Mouse (Mus musculus): ENCODE results near the gene Kctd11. TPM values are rescaled to one million over a fixed set of nuclear protein-coding genes. Genes with fewer than 3 reads are reported as not detected.

Kctd11 gene
- total and polyA plus RNA-seq, 2 experiments = 0.65 to 1.6 TPM

- no peak for TF ChIP-seq CTCF (IDR thresholded peaks at IDR 0.05; ENCODE audit: low read depth, low read length)
- no peak for TF ChIP-seq POLR2A (IDR thresholded peaks at IDR 0.05; ENCODE audit: extremely low read depth, insufficient read depth, low read length)
- H3K27me3 ChIP-seq (ENCODE audit: control insufficient read depth, insufficient read depth, low read length) = no peaks in the 10 kb centered on the region
- H3K36me3 ChIP-seq (ENCODE audit: control insufficient read depth, insufficient read depth, low read length) = peaks cover 20% of the 10 kb centered on the region
- peak overlapping the region; percentile 90 for H3K27ac ChIP-seq (replicated peaks; ENCODE audit: insufficient read depth, low read depth, low read length)
- whole genome bisulfite sequencing = 3% methylated on average over 12 of the region's 12 CpGs
- peaks cover 11% of the 10 kb centered on the region for H3K79me2 ChIP-seq (ENCODE audit: control insufficient read depth, insufficient read depth, low read length)
- peaks cover 5% of the 10 kb centered on the region; the same call in 1 of the 2 replicates for H3K4me1 ChIP-seq (ENCODE audit: control insufficient read depth, insufficient read depth, low read length)
- peak; percentile 46 for DNase-seq (ENCODE audit: extremely low read depth, low read depth, low spot score)
- H3K4me3 ChIP-seq (ENCODE audit: insufficient read depth, low read depth, low read length) = peak overlapping the region; percentile 55
- peak overlapping the region; percentile 80 for H3K9ac ChIP-seq (ENCODE audit: low read depth, low read length)
Observed at GRCm38 (mm10) chr11:69922012-69922756, 41.0 kb upstream of the Kctd11 start.

- Histone ChIP-seq H3K79me2 (ENCODE audit: control insufficient read depth, insufficient read depth, low read length) (peaks cover 11% of the 10 kb centered on the region), H3K4me3 (ENCODE audit: insufficient read depth, low read depth, low read length) (peak within 1 kb of the TSS; percentile 89), H3K4me1 (ENCODE audit: control insufficient read depth, insufficient read depth, low read length) (peaks cover 5% of the 10 kb centered on the region; the same call in 1 of the 2 replicates), H3K27me3 (ENCODE audit: control insufficient read depth, insufficient read depth, low read length) (no peaks in the 10 kb centered on the region), H3K9ac (ENCODE audit: low read depth, low read length) (peak within 1 kb of the TSS; percentile 97), H3K36me3 (ENCODE audit: control insufficient read depth, insufficient read depth, low read length) (peaks cover 21% of the 10 kb centered on the region), H3K27ac (replicated peaks; ENCODE audit: insufficient read depth, low read depth, low read length) (peak within 1 kb of the TSS; percentile 93)
- peak; percentile 63 for TF ChIP-seq CTCF (IDR thresholded peaks at IDR 0.05; ENCODE audit: low read depth, low read length)
- TF ChIP-seq POLR2A (IDR thresholded peaks at IDR 0.05; ENCODE audit: extremely low read depth, insufficient read depth, low read length) = peak; percentile 86
- peak; percentile 99 for DNase-seq (ENCODE audit: extremely low read depth, low read depth, low spot score)
- under 1% methylated on average over 78 of the region's 78 CpGs for WGBS
Observed at GRCm38 (mm10) chr11:69921114-69922011, 40.2 kb upstream of the Kctd11 start, which contains the start of gene Eif5a. Gene Eif5a, minus strand, starts transcription at chr11:69921958.

- Histone ChIP-seq H3K27ac (replicated peaks; ENCODE audit: insufficient read depth, low read depth, low read length) (peak overlapping the region; percentile 93), H3K79me2 (ENCODE audit: control insufficient read depth, insufficient read depth, low read length) (peaks cover 11% of the 10 kb centered on the region), H3K4me1 (ENCODE audit: control insufficient read depth, insufficient read depth, low read length) (peaks cover 9% of the 10 kb centered on the region; the same call in 1 of the 2 replicates), H3K4me3 (ENCODE audit: insufficient read depth, low read depth, low read length) (peak overlapping the region; percentile 89), H3K27me3 (ENCODE audit: control insufficient read depth, insufficient read depth, low read length) (no peaks in the 10 kb centered on the region), H3K36me3 (ENCODE audit: control insufficient read depth, insufficient read depth, low read length) (peaks cover 24% of the 10 kb centered on the region), H3K9ac (ENCODE audit: low read depth, low read length) (peak overlapping the region; percentile 97)
- WGBS = 1% methylated on average over 64 of the region's 65 CpGs
- no peak for TF ChIP-seq POLR2A (IDR thresholded peaks at IDR 0.05; ENCODE audit: extremely low read depth, insufficient read depth, low read length)
- TF ChIP-seq CTCF (IDR thresholded peaks at IDR 0.05; ENCODE audit: low read depth, low read length) = no peak
- DNase-seq (ENCODE audit: extremely low read depth, low read depth, low spot score) = no peak
Observed at GRCm38 (mm10) chr11:69920266-69921031, 39.2 kb upstream of the Kctd11 start.

GRCm38 (mm10) chr11:69919661-69920265, 38.6 kb upstream of the Kctd11 start:
- H3K79me2 ChIP-seq (ENCODE audit: control insufficient read depth, insufficient read depth, low read length) = peaks cover 11% of the 10 kb centered on the region
- peak overlapping the region; percentile 97 for H3K9ac ChIP-seq (ENCODE audit: low read depth, low read length)
- peaks cover 24% of the 10 kb centered on the region for H3K36me3 ChIP-seq (ENCODE audit: control insufficient read depth, insufficient read depth, low read length)
- H3K27ac ChIP-seq (replicated peaks; ENCODE audit: insufficient read depth, low read depth, low read length) = peak overlapping the region; percentile 93
- TF ChIP-seq CTCF (IDR thresholded peaks at IDR 0.05; ENCODE audit: low read depth, low read length) (no peak), POLR2A (IDR thresholded peaks at IDR 0.05; ENCODE audit: extremely low read depth, insufficient read depth, low read length) (no peak)
- peaks cover 13% of the 10 kb centered on the region for H3K4me1 ChIP-seq (ENCODE audit: control insufficient read depth, insufficient read depth, low read length)
- DNase-seq (ENCODE audit: extremely low read depth, low read depth, low spot score) = peak; percentile 82
- WGBS = under 1% methylated on average over 17 of the region's 17 CpGs
- H3K27me3 ChIP-seq (ENCODE audit: control insufficient read depth, insufficient read depth, low read length) = no peaks in the 10 kb centered on the region
- H3K4me3 ChIP-seq (ENCODE audit: insufficient read depth, low read depth, low read length) = peak overlapping the region; percentile 89

GRCm38 (mm10) chr11:69919053-69919452, 37.8 kb upstream of the Kctd11 start:
- H3K4me1 ChIP-seq (ENCODE audit: control insufficient read depth, insufficient read depth, low read length) = peaks cover 17% of the 10 kb centered on the region
- H3K4me3 ChIP-seq (ENCODE audit: insufficient read depth, low read depth, low read length) = no peak overlapping the region
- 47% methylated on average over 9 of the region's 9 CpGs for WGBS
- no peak overlapping the region for H3K9ac ChIP-seq (ENCODE audit: low read depth, low read length)
- no peaks in the 10 kb centered on the region for H3K27me3 ChIP-seq (ENCODE audit: control insufficient read depth, insufficient read depth, low read length)
- H3K27ac ChIP-seq (replicated peaks; ENCODE audit: insufficient read depth, low read depth, low read length) = 0 out of 2 replicates have a peak overlapping the region, but pooled peaks have one; percentile 1
- DNase-seq (ENCODE audit: extremely low read depth, low read depth, low spot score) = no peak
- no peak for TF ChIP-seq CTCF (IDR thresholded peaks at IDR 0.05; ENCODE audit: low read depth, low read length)
- no peak for TF ChIP-seq POLR2A (IDR thresholded peaks at IDR 0.05; ENCODE audit: extremely low read depth, insufficient read depth, low read length)
- peaks cover 24% of the 10 kb centered on the region for H3K36me3 ChIP-seq (ENCODE audit: control insufficient read depth, insufficient read depth, low read length)
- peaks cover 11% of the 10 kb centered on the region for H3K79me2 ChIP-seq (ENCODE audit: control insufficient read depth, insufficient read depth, low read length)

Measured in liver, adult 2 months (tissue).